Mouse (Mus musculus) lung, adult 2 months (tissue): ENCODE results near the gene Rab7. TPM values are rescaled to one million over a fixed set of nuclear protein-coding genes. Genes with fewer than 3 reads are reported as not detected.

Source experiments
- DNase-seq: peaks from one replicate; pipeline ENCODE4 v3.0.0; 2022
- H3K4me1 ChIP-seq: fragments of 200-500 bp; 2 replicates; pipeline ENCODE4 v1.6.1; 2011; ENCODE audit warnings: low read length; ENCODE audit not compliant: control insufficient read depth, insufficient read depth
- H3K4me3 ChIP-seq: fragments of 200-500 bp; replicated peaks from 2 replicates; pipeline ENCODE3; 2011; ENCODE audit warnings: low read depth, mild to moderate bottlenecking, control low read depth, low read length; ENCODE audit errors: extremely low read depth
- CTCF ChIP-seq: fragments of 200-500 bp; IDR thresholded peaks from 2 replicates; pipeline ENCODE4 v1.5.1; 2011; ENCODE audit warnings: mild to moderate bottlenecking, low read length, control low read depth; ENCODE audit not compliant: insufficient read depth
- POLR2A ChIP-seq: fragments of 200-500 bp; IDR thresholded peaks from 2 replicates; pipeline ENCODE4 v1.6.1; 2011; ENCODE audit warnings: low read depth, mild to moderate bottlenecking, control low read depth, low read length, borderline replicate concordance; ENCODE audit errors: extremely low read depth
- WGBS: fragments of 180-500 bp; shearing (Covaris S2); methylation state at CpG from one replicate; pipeline ENCODE4 v1.1.7; 2018; 5-methylcytosine and 5-hydroxymethylcytosine counted together
- polyA plus RNA-seq: library from polyadenylated mRNA; depleted of rRNA; stranded (reverse); fragments of >200 nt; gene quantifications from 2 replicates; pipeline ENCODE4 v1.2.3, GENCODE M21; 2012

Gene Rab7
- polyA plus RNA-seq, 1 experiment: 241 TPM

- TF ChIP-seq CTCF (no peak), POLR2A (no peak)
- no peak for DNase-seq
- Histone ChIP-seq H3K4me3 (no peak overlapping the region), H3K4me1 (peaks cover 11% of the 10 kb centered on the region)
- 69% methylated on average over 5 of the region's 5 CpGs for WGBS
Observed at GRCm38 (mm10) chr6:88055663-88056062, 10.6 kb upstream of the Rab7 start.

- TF ChIP-seq POLR2A (no peak), CTCF (no peak)
- H3K4me3 ChIP-seq: no peak overlapping the region
- peaks cover 11% of the 10 kb centered on the region for H3K4me1 ChIP-seq
- DNase-seq: no peak
- 64% methylated on average over 9 of the region's 9 CpGs for WGBS
Observed at GRCm38 (mm10) chr6:88054081-88054835, 9.2 kb upstream of the Rab7 start.

- WGBS: 37% methylated on average over 11 of the region's 11 CpGs
- Histone ChIP-seq H3K4me3 (no peak overlapping the region), H3K4me1 (peaks cover 11% of the 10 kb centered on the region)
- no peak for DNase-seq
- TF ChIP-seq POLR2A (no peak), CTCF (no peak)
Observed at GRCm38 (mm10) chr6:88053228-88054080, 8.4 kb upstream of the Rab7 start.

- WGBS: 80% methylated on average over 5 of the region's 5 CpGs
- H3K4me1 ChIP-seq: peaks cover 7% of the 10 kb centered on the region
- no peak for TF ChIP-seq POLR2A
- TF ChIP-seq CTCF: no peak
- H3K4me3 ChIP-seq: no peak overlapping the region
- no peak for DNase-seq
Observed at GRCm38 (mm10) chr6:88051206-88051605, 6.1 kb upstream of the Rab7 start.

GRCm38 (mm10) chr6:88049008-88049407, 3.9 kb upstream of the Rab7 start:
- TF ChIP-seq POLR2A (no peak), CTCF (no peak)
- Histone ChIP-seq H3K4me3 (no peak overlapping the region), H3K4me1 (peaks cover 3% of the 10 kb centered on the region)
- DNase-seq: no peak
- WGBS: 61% methylated on average over 6 of the region's 6 CpGs

GRCm38 (mm10) chr6:88047853-88048252, 2.8 kb upstream of the Rab7 start:
- H3K4me3 ChIP-seq: no peak overlapping the region
- TF ChIP-seq POLR2A (no peak), CTCF (no peak)
- DNase-seq: no peak
- 52% methylated on average over 5 of the region's 5 CpGs for WGBS
- peaks cover 6% of the 10 kb centered on the region for H3K4me1 ChIP-seq

- no peak for DNase-seq
- Histone ChIP-seq H3K4me1 (peaks cover 11% of the 10 kb centered on the region), H3K4me3 (no peak overlapping the region)
- TF ChIP-seq CTCF: no peak
- no peak for TF ChIP-seq POLR2A
- WGBS: 31% methylated on average over 3 of the region's 3 CpGs
Observed at GRCm38 (mm10) chr6:88045406-88045766, 316 bp upstream of the Rab7 start.

- Histone ChIP-seq H3K4me3 (peak overlapping the region; percentile 98), H3K4me1 (peaks cover 11% of the 10 kb centered on the region)
- TF ChIP-seq CTCF (no peak), POLR2A (no peak)
- WGBS: 0% methylated on average over 3 of the region's 3 CpGs
- no peak for DNase-seq
Observed at GRCm38 (mm10) chr6:88044234-88044576, 865 bp downstream of the Rab7 start.

- TF ChIP-seq CTCF (no peak), POLR2A (no peak)
- H3K4me3 ChIP-seq: no peak overlapping the region
- DNase-seq: no peak
- WGBS: 59% methylated on average over 3 of the region's 3 CpGs
- peaks cover 15% of the 10 kb centered on the region for H3K4me1 ChIP-seq
Observed at GRCm38 (mm10) chr6:88042336-88042735, 2.7 kb downstream of the Rab7 start.

- WGBS: 31% methylated on average over 4 of the region's 4 CpGs
- no peak overlapping the region for H3K4me3 ChIP-seq
- peaks cover 18% of the 10 kb centered on the region for H3K4me1 ChIP-seq
- TF ChIP-seq CTCF (no peak), POLR2A (no peak)
- no peak for DNase-seq
Observed at GRCm38 (mm10) chr6:88041221-88041620, 3.8 kb downstream of the Rab7 start.

GRCm38 (mm10) chr6:88039426-88039825, 5.6 kb downstream of the Rab7 start:
- DNase-seq: no peak
- Histone ChIP-seq H3K4me3 (no peak overlapping the region), H3K4me1 (peaks cover 23% of the 10 kb centered on the region)
- TF ChIP-seq CTCF (no peak), POLR2A (no peak)
- WGBS: 81% methylated on average over 4 of the region's 4 CpGs
